Comparison of ENCODE assay signal across 23 mouse cellular contexts in the genomic region with DNA sequence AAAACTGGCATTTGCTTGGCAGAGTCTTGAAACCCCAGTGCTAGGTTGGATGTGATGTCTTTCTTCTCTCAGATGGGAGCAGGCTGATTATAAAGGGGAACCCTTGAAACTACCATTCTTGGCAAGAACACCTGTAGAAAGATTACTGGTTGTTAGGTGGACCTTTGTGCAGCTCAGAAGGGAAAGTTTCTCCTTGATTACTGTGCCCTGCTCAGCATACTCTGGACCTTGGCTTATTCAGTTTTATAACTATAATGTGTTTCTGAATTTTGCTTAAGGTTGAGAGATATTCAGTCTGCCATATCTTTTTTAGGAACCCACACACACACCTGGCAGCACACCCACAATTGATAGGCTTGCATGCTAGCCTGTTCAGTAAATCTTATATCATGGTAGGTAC. TPM values are rescaled to one million over a fixed set of nuclear protein-coding genes. Genes with fewer than 3 reads are reported as not detected.
DNase-seq lines count a peak whose midpoint lies in the region; ATAC-seq and TF ChIP-seq lines count a peak whose summit lies in the region.
"Had no signal": no experiment of that assay in that cellular context is flagged by ENCODE, and none has a peak within 500 bp of the region (broad histone marks: within the 10 kb centered on the region; RNA-seq: fewer than 3 reads in every experiment).

No protein-coding gene starts in this region.

- no peaks in the 10 kb centered on the region for H3K27me3 ChIP-seq in MEL (ENCODE audit: control insufficient read depth in 1 of 2, insufficient read depth in 2 of 2, low read length in 2 of 2)
- no peaks in the 10 kb centered on the region for H3K27me3 ChIP-seq in intestine, postnatal 0 days (replicated peaks; ENCODE audit: control insufficient read depth, insufficient read depth, low read length)
- no peaks in the 10 kb centered on the region for H3K27me3 ChIP-seq in small intestine, adult 2 months (ENCODE audit: control insufficient read depth, insufficient read depth, low read length)
- H3K27me3 ChIP-seq in forebrain, embryonic 11.5 days (ENCODE audit: control insufficient read depth, insufficient read depth, low read length): no peaks in the 10 kb centered on the region
- H3K27me3 ChIP-seq: embryonic facial prominence, embryonic 12.5 days; embryonic facial prominence, embryonic 15.5 days; forebrain, embryonic 12.5 days; forebrain, embryonic 15.5 days; hindbrain, embryonic 12.5 days; hindbrain, embryonic 15.5 days had no signal

- TF ChIP-seq EP300 in MEL (IDR thresholded peaks at IDR 0.05; ENCODE audit: low read depth in 1 of 2, low read length in 2 of 2): peak in 1 of 2 experiments; percentile 6; a peak in 1 of 4 replicates

- intact Hi-C loops in left cerebral cortex, postnatal 36 days (cut with DNase I): no loop called here

- H3K36me3 ChIP-seq in MEL (ENCODE audit: control insufficient read depth in 1 of 2, insufficient read depth in 2 of 2, low read length in 2 of 2): peaks cover 41 to 44% of the 10 kb centered on the region in 2 experiments
- peaks cover 57% of the 10 kb centered on the region for H3K36me3 ChIP-seq in intestine, postnatal 0 days (ENCODE audit: control insufficient read depth, insufficient read depth)
- H3K36me3 ChIP-seq in small intestine, adult 2 months (ENCODE audit: control insufficient read depth, insufficient read depth, low read length): peaks cover 58% of the 10 kb centered on the region
- H3K36me3 ChIP-seq in forebrain, embryonic 11.5 days (ENCODE audit: control insufficient read depth, insufficient read depth, low read length): peaks cover 6% of the 10 kb centered on the region

- H3K4me2 ChIP-seq in intestine, postnatal 0 days (replicated peaks; ENCODE audit: low read depth): no peak overlapping the region
- H3K4me2 ChIP-seq in forebrain, embryonic 11.5 days (ENCODE audit: low read depth, low read length, severe bottlenecking): no peak overlapping the region
- H3K4me2 ChIP-seq: embryonic facial prominence, embryonic 12.5 days; embryonic facial prominence, embryonic 15.5 days; forebrain, embryonic 12.5 days; forebrain, embryonic 15.5 days; heart, embryonic 11.5 days; hindbrain, embryonic 12.5 days; hindbrain, embryonic 15.5 days had no signal

- H3K9me3 ChIP-seq in MEL (replicated peaks; ENCODE audit: insufficient read depth, low read length): no peaks in the 10 kb centered on the region
- H3K9me3 ChIP-seq in intestine, postnatal 0 days (ENCODE audit: control insufficient read depth): no peaks in the 10 kb centered on the region
- H3K9me3 ChIP-seq in forebrain, embryonic 11.5 days (ENCODE audit: control insufficient read depth, low read length): no peaks in the 10 kb centered on the region
- H3K9me3 ChIP-seq: embryonic facial prominence, embryonic 12.5 days; embryonic facial prominence, embryonic 15.5 days; forebrain, embryonic 12.5 days; forebrain, embryonic 15.5 days; hindbrain, embryonic 12.5 days; hindbrain, embryonic 15.5 days had no signal

- peak; percentile 68 for ATAC-seq in intestine, postnatal 0 days
- no peak for ATAC-seq in forebrain, embryonic 11.5 days (replicated peaks; ENCODE audit: low FRiP score)
- ATAC-seq: activated CD4-positive, CD25-positive, alpha-beta regulatory T cell, adult 4 months; CD4-positive, CD25-positive, alpha-beta regulatory T cell, adult 4 months; forebrain, embryonic 15.5 days had no signal

- no peak for TF ChIP-seq CTCF in MEL (IDR thresholded peaks at IDR 0.05 in 2 of 3, conservative IDR thresholded peaks at IDR 0.05 in 1 of 3; ENCODE audit: control insufficient read depth in 1 of 3, insufficient read depth in 1 of 3, low read depth in 2 of 3, low read length in 3 of 3, poor library complexity in 1 of 3, severe bottlenecking in 1 of 3)
- TF ChIP-seq CTCF in intestine, postnatal 0 days (IDR thresholded peaks at IDR 0.05; ENCODE audit: low read depth): no peak
- no peak for TF ChIP-seq CTCF in small intestine, adult 2 months (IDR thresholded peaks at IDR 0.05; ENCODE audit: extremely low read depth, insufficient read length, insufficient replicate concordance, low read depth, low read length)

- no peak overlapping the region for H3K4me3 ChIP-seq in MEL (ENCODE audit: control insufficient read depth in 1 of 2, insufficient read depth in 1 of 2, low read depth in 2 of 2, low read length in 2 of 2)
- no peak overlapping the region for H3K4me3 ChIP-seq in intestine, postnatal 0 days (ENCODE audit: low read depth, low read length)
- H3K4me3 ChIP-seq in small intestine, adult 2 months (ENCODE audit: low read depth, low read length): no peak overlapping the region
- no peak overlapping the region for H3K4me3 ChIP-seq in forebrain, embryonic 11.5 days (ENCODE audit: low read depth, low read length)
- H3K4me3 ChIP-seq: embryonic facial prominence, embryonic 12.5 days; embryonic facial prominence, embryonic 15.5 days; forebrain, embryonic 12.5 days; forebrain, embryonic 15.5 days; gastrocnemius, adult 2 months; hindbrain, embryonic 12.5 days; hindbrain, embryonic 15.5 days had no signal

- no peak for TF ChIP-seq POLR2A in MEL (IDR thresholded peaks at IDR 0.05; ENCODE audit: control insufficient read depth in 1 of 2, insufficient read depth in 1 of 2, low read depth in 1 of 2, low read length in 2 of 2, poor library complexity in 1 of 2)
- TF ChIP-seq POLR2A in small intestine, adult 2 months (IDR thresholded peaks at IDR 0.05; ENCODE audit: low read depth, low read length): no peak

- no peak for DNase-seq in MEL (ENCODE audit: low read depth, low spot score)
- peak; percentile 28 for DNase-seq in brain, adult 2 months (ENCODE audit: low read depth, low spot score)
- no peak for DNase-seq in forebrain, embryonic 11.5 days (ENCODE audit: low spot score)
- no peak for DNase-seq in left cerebral cortex, postnatal 36 days (ENCODE audit: low spot score in 2 of 2)
- DNase-seq: adrenal gland, postnatal 10 days; adrenal gland, postnatal 36 days; cerebellum, adult 11 months; cerebellum, adult 2 months; cerebellum, adult 9-11 months; cerebellum, postnatal 25 days; gastrocnemius, adult 2 months; gastrocnemius, postnatal 14 days had no signal

- no peak overlapping the region for H3K9ac ChIP-seq in MEL (ENCODE audit: control insufficient read depth, low read depth, low read length, poor library complexity, severe bottlenecking)
- H3K9ac ChIP-seq in intestine, postnatal 0 days (ENCODE audit: low read depth, low read length): no peak overlapping the region
- H3K9ac ChIP-seq in forebrain, embryonic 11.5 days (ENCODE audit: low read length): no peak overlapping the region
- H3K9ac ChIP-seq: embryonic facial prominence, embryonic 12.5 days; embryonic facial prominence, embryonic 15.5 days; forebrain, embryonic 12.5 days; forebrain, embryonic 15.5 days; hindbrain, embryonic 12.5 days; hindbrain, embryonic 15.5 days had no signal

- no peaks in the 10 kb centered on the region for H3K79me2 ChIP-seq in MEL (ENCODE audit: control insufficient read depth, insufficient read depth, low read length, poor library complexity)

- H3K4me1 ChIP-seq in MEL (ENCODE audit: control insufficient read depth in 1 of 2, insufficient read depth in 2 of 2, low read length in 2 of 2): peaks cover 26 to 34% of the 10 kb centered on the region in 2 experiments
- H3K4me1 ChIP-seq in intestine, postnatal 0 days (replicated peaks; ENCODE audit: control insufficient read depth, insufficient read depth, low read length): no peaks in the 10 kb centered on the region
- peaks cover 4% of the 10 kb centered on the region; the same call in 1 of the 2 replicates for H3K4me1 ChIP-seq in small intestine, adult 2 months (ENCODE audit: control insufficient read depth, insufficient read depth, insufficient read length, low read length)
- H3K4me1 ChIP-seq in forebrain, embryonic 11.5 days (replicated peaks; ENCODE audit: control insufficient read depth, insufficient read depth, low read length): no peaks in the 10 kb centered on the region
- H3K4me1 ChIP-seq: embryonic facial prominence, embryonic 12.5 days; embryonic facial prominence, embryonic 15.5 days; forebrain, embryonic 12.5 days; forebrain, embryonic 15.5 days; hindbrain, embryonic 12.5 days; hindbrain, embryonic 15.5 days had no signal

- TF ChIP-seq RAD21 in MEL (IDR thresholded peaks at IDR 0.05; ENCODE audit: low read depth, low read length): no peak

- H3K27ac ChIP-seq in MEL (ENCODE audit: control insufficient read depth, low read depth, low read length): no peak overlapping the region
- no peak overlapping the region for H3K27ac ChIP-seq in intestine, postnatal 0 days (ENCODE audit: low read depth, low read length)
- H3K27ac ChIP-seq in small intestine, adult 2 months (ENCODE audit: insufficient read depth, low read depth, low read length): peak overlapping the region; percentile 13; the same call in 1 of the 2 replicates
- H3K27ac ChIP-seq in forebrain, embryonic 11.5 days (ENCODE audit: low read depth, low read length): no peak overlapping the region
- H3K27ac ChIP-seq: embryonic facial prominence, embryonic 12.5 days; embryonic facial prominence, embryonic 15.5 days; forebrain, embryonic 12.5 days; forebrain, embryonic 15.5 days; gastrocnemius, adult 2 months; hindbrain, embryonic 12.5 days; hindbrain, embryonic 15.5 days had no signal

TF ChIP-seq in MEL, 35 proteins besides CTCF, POLR2A, EP300 and RAD21 (continues in another document):
- TF ChIP-seq POLR2AphosphoS2 (IDR thresholded peaks at IDR 0.05; ENCODE audit: low read length): no peak
- no peak for TF ChIP-seq ZNF384 (IDR thresholded peaks at IDR 0.05; ENCODE audit: low read depth, low read length)
- TF ChIP-seq JUND (IDR thresholded peaks at IDR 0.05; ENCODE audit: low read depth, low read length): no peak
- no peak for TF ChIP-seq GABPA (IDR thresholded peaks at IDR 0.05; ENCODE audit: low read depth, low read length)
- no peak for TF ChIP-seq E2F4 (IDR thresholded peaks at IDR 0.05; ENCODE audit: borderline replicate concordance, low read depth, low read length)
- no peak for TF ChIP-seq UBTF (IDR thresholded peaks at IDR 0.05; ENCODE audit: borderline replicate concordance, insufficient read depth, low read depth, low read length)
- TF ChIP-seq USF2 (IDR thresholded peaks at IDR 0.05; ENCODE audit: borderline replicate concordance in 1 of 2, insufficient read depth in 1 of 2, low read depth in 1 of 2, low read length in 2 of 2): no peak
- TF ChIP-seq SIN3A (IDR thresholded peaks at IDR 0.05; ENCODE audit: low read length): peak; percentile 30; the same call in 1 of the 2 replicates
- peak; percentile 6; the same call in 1 of the 2 replicates for TF ChIP-seq NRF1 (IDR thresholded peaks at IDR 0.05; ENCODE audit: insufficient read depth, low read depth, low read length, poor library complexity, severe bottlenecking)
- TF ChIP-seq HCFC1 (IDR thresholded peaks at IDR 0.05; ENCODE audit: low read depth, low read length): no peak

RNA-seq across cellular contexts. Expression of gene Ubp1, which starts 33.0 kb away (rescaled TPM):
- total RNA-seq in MEL (2012; rRNA removed): 45.5 and 46.4 TPM in 2 replicates
- polyA plus RNA-seq in MEL (2012; ENCODE audit: insufficient read depth in 1 of 2, insufficient read length in 2 of 2, low read depth in 1 of 2, low replicate concordance in 2 of 2, missing spikeins in 1 of 2): 10 to 100 TPM; 60.8 to 95.5 TPM
- 14.7 and 15.6 TPM in 2 replicates for polyA plus RNA-seq in intestine, postnatal 0 days (2015; fragmentation: Nextera tagmentation; extraction: Ambion mirVana)
- 16.0 and 28.3 TPM in 2 replicates for polyA plus RNA-seq in small intestine, adult 2 months (2012; rRNA removed)
- polyA plus RNA-seq in forebrain, embryonic 11.5 days (2014; fragmentation: Nextera tagmentation; extraction: Ambion mirVana): 51.7 and 52.5 TPM in 2 replicates
- total RNA-seq in left cerebral cortex, postnatal 36 days (2021): 10 to 100 TPM; 53.9 to 82.7 TPM
